Mouse (Mus musculus) embryonic facial prominence, embryonic 14.5 days (tissue): Measurements from ENCODE around the gene Thada. TPM values are rescaled to one million over a fixed set of nuclear protein-coding genes. Genes with fewer than 3 reads are reported as not detected.

Source experiments
- ATAC-seq: fragments of 200-750 bp; cut with Nextera tagmentation; 2 replicates; pipeline ENCODE4 v1.8.0; 2017; ENCODE audit warnings: low read depth, moderate number of reproducible peaks, moderate TSS enrichment
- DNase-seq: peaks from one replicate; pipeline ENCODE4 v3.0.0-alpha.2; 2015; ENCODE audit warnings: low spot score
- H3K27ac ChIP-seq: fragments of 300-500 bp; sonication (generic); replicated peaks from 2 replicates; pipeline ENCODE4 v1.5.1; 2014; ENCODE audit warnings: low read depth, mild to moderate bottlenecking, low read length, moderate library complexity
- H3K27me3 ChIP-seq: fragments of 300-500 bp; sonication (generic); replicated peaks from 2 replicates; pipeline ENCODE4 v1.6.1; 2014; ENCODE audit warnings: low read length; ENCODE audit not compliant: control insufficient read depth, insufficient read depth
- H3K36me3 ChIP-seq: fragments of 300-500 bp; sonication (generic); 2 replicates; pipeline ENCODE4 v1.6.1; 2014; ENCODE audit warnings: low read length, mixed read lengths; ENCODE audit not compliant: control insufficient read depth, insufficient read depth
- H3K4me1 ChIP-seq: fragments of 300-500 bp; sonication (generic); 2 replicates; pipeline ENCODE4 v1.6.1; 2014; ENCODE audit warnings: antibody characterized with exemption, low read length; ENCODE audit not compliant: control insufficient read depth, insufficient read depth
- H3K4me2 ChIP-seq: fragments of 300-500 bp; sonication (generic); 2 replicates; pipeline ENCODE4 v1.6.1; 2014; ENCODE audit warnings: low read depth, mild to moderate bottlenecking, low read length, moderate library complexity, mixed read lengths
- H3K4me3 ChIP-seq: fragments of 300-500 bp; sonication (generic); 2 replicates; pipeline ENCODE4 v1.5.1; 2014; ENCODE audit warnings: low read depth, mild to moderate bottlenecking, low read length
- H3K9ac ChIP-seq: fragments of 300-500 bp; sonication (generic); 2 replicates; pipeline ENCODE4 v1.6.1; 2014; ENCODE audit warnings: low read depth, mild to moderate bottlenecking, low read length, moderate library complexity, mixed read lengths
- H3K9me3 ChIP-seq: fragments of 300-500 bp; sonication (generic); 2 replicates; pipeline ENCODE4 v1.6.1; 2016; ENCODE audit warnings: low read length; ENCODE audit not compliant: control insufficient read depth
- WGBS: fragments of 180-500 bp; shearing (Covaris S2); extraction: QIAGEN DNeasy Blood & Tissue Kit; methylation state at CpG from one replicate; pipeline ENCODE4 v1.1.7; 2014; 5-methylcytosine and 5-hydroxymethylcytosine counted together
- polyA plus RNA-seq: library from polyadenylated mRNA; unstranded; fragments of >200 nt; fragmentation: Nextera tagmentation; extraction: Ambion mirVana; gene quantifications from 2 replicates; pipeline ENCODE4 v1.2.1, GENCODE M21; 2014

Gene Thada
- polyA plus RNA-seq, 1 experiment from 2014 or later = 6.2 TPM

DNA sequence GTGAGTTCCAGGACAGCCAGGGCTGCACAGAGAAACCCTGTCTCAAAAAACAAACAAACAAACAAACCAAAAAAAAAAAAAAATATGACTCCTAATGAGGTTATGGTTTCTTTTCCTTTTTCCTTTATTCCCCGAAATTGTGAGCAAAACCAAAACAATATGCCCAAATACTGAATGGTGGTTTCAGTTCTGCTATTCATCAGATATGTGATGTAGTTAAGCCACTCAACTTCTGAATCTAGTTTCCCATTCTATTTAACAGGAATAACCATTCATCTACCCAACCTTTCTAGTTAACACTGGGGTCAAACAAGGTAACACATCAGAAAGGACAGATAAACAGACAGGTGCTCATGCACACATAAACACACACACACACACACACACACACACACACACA is 105.0 kb downstream of the Thada start:
- peaks cover 21% of the 10 kb centered on the region for H3K4me1 ChIP-seq
- ATAC-seq = no peak
- no peaks in the 10 kb centered on the region for H3K27me3 ChIP-seq
- no peak overlapping the region for H3K4me3 ChIP-seq
- H3K9me3 ChIP-seq = no peaks in the 10 kb centered on the region
- H3K9ac ChIP-seq = no peak overlapping the region
- no peak overlapping the region for H3K27ac ChIP-seq
- DNase-seq = no peak
- peaks cover 5% of the 10 kb centered on the region; the same call in 1 of the 2 replicates for H3K36me3 ChIP-seq
- H3K4me2 ChIP-seq = no peak overlapping the region
- 85% methylated on average over 1 of the region's 1 CpGs for WGBS

GRCm38 (mm10) chr17:84359810-84360209 is 106.2 kb downstream of the Thada start:
- H3K9me3 ChIP-seq = no peaks in the 10 kb centered on the region
- peaks cover 10% of the 10 kb centered on the region for H3K4me1 ChIP-seq
- H3K27ac ChIP-seq = no peak overlapping the region
- 84% methylated on average over 7 of the region's 7 CpGs for WGBS
- no peak overlapping the region for H3K9ac ChIP-seq
- ATAC-seq = no peak
- H3K4me3 ChIP-seq = no peak overlapping the region
- H3K4me2 ChIP-seq = no peak overlapping the region
- peaks cover 13% of the 10 kb centered on the region; the same call in 1 of the 2 replicates for H3K36me3 ChIP-seq
- no peaks in the 10 kb centered on the region for H3K27me3 ChIP-seq
- no peak for DNase-seq

GRCm38 (mm10) chr17:84358951-84359644 is 106.9 kb downstream of the Thada start:
- peaks cover 3% of the 10 kb centered on the region for H3K4me1 ChIP-seq
- ATAC-seq = no peak
- peaks cover 14% of the 10 kb centered on the region; the same call in 1 of the 2 replicates for H3K36me3 ChIP-seq
- H3K4me3 ChIP-seq = no peak overlapping the region
- H3K27me3 ChIP-seq = no peaks in the 10 kb centered on the region
- no peak overlapping the region for H3K9ac ChIP-seq
- no peak overlapping the region for H3K4me2 ChIP-seq
- H3K27ac ChIP-seq = no peak overlapping the region
- no peak for DNase-seq
- 90% methylated on average over 10 of the region's 10 CpGs for WGBS
- H3K9me3 ChIP-seq = no peaks in the 10 kb centered on the region

DNA sequence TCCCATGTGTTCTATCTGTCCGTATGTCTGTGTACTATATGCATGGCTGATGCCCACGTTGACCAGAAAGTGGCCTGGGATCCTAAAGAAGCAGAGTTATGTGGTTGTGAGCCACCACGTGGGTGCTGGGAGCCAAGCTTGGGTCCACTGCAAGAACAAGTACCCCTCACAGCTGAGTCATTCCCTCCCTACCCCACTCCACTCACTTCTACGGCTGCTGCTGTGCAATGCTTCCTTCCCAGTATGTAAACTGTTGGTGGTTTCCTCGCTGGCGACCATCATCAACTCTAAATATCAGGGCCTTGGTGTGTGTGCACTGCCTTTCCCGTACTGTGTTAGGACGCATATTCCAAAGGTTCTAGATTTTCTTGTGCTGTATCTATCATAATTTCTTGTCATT is 108.2 kb downstream of the Thada start:
- no peak overlapping the region for H3K4me3 ChIP-seq
- H3K27me3 ChIP-seq = no peaks in the 10 kb centered on the region
- H3K36me3 ChIP-seq = peaks cover 14% of the 10 kb centered on the region; the same call in 1 of the 2 replicates
- DNase-seq = no peak
- no peak overlapping the region for H3K4me2 ChIP-seq
- H3K27ac ChIP-seq = no peak overlapping the region
- no peak for ATAC-seq
- peaks cover 13% of the 10 kb centered on the region for H3K4me1 ChIP-seq
- H3K9ac ChIP-seq = no peak overlapping the region
- no peaks in the 10 kb centered on the region for H3K9me3 ChIP-seq
- 81% methylated on average over 8 of the region's 8 CpGs for WGBS

DNA sequence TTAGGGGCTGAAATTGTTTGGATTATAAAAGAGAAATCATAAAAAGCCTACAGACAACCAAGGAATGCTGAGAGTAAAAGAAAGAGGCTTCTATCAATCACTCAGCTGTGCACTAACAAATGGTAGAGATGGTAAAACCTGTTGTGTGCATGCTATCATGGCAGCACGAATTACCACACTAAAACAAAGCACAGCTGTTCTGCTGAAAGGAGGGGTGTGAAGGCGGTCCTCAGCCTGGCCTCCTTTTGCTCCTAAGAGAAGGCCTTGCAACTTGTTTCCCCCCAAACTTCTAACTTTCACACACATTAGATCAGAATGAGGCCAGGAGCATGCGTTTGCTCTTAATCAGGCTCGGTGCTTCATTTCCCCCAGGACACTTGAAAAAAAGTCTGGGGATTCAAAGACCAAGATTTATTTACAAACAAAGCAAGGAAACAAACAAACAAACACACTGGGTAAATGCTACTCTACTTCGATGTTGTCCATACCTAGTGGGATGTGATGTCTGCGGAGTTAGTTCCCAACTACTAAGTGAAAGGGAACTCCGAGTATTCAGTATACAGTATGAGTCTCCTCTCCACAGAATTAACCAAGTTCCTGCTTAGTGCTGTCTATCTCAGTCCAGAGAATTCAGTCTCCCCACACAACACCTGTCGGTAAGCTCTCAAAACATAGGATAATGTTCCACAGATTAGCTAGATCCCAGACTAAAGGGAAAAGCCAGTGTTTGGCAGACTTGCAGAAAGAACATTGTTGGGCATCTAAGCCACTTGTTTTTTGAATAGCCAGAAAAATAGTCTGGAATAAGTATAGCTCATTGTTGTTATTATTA is 109.7 kb downstream of the Thada start:
- Histone ChIP-seq H3K4me3 (no peak overlapping the region), H3K9me3 (no peaks in the 10 kb centered on the region), H3K27me3 (no peaks in the 10 kb centered on the region), H3K4me2 (no peak overlapping the region), H3K9ac (no peak overlapping the region), H3K4me1 (peaks cover 26% of the 10 kb centered on the region), H3K36me3 (peaks cover 14% of the 10 kb centered on the region; the same call in 1 of the 2 replicates), H3K27ac (no peak overlapping the region; the same call in 1 of the 2 replicates)
- 79% methylated on average over 8 of the region's 8 CpGs for WGBS
- DNase-seq = peak; percentile 54
- ATAC-seq = peak; percentile 65

GRCm38 (mm10) chr17:84355006-84355405 is 111.0 kb downstream of the Thada start:
- 97% methylated on average over 3 of the region's 3 CpGs for WGBS
- H3K9ac ChIP-seq = no peak overlapping the region

DNA sequence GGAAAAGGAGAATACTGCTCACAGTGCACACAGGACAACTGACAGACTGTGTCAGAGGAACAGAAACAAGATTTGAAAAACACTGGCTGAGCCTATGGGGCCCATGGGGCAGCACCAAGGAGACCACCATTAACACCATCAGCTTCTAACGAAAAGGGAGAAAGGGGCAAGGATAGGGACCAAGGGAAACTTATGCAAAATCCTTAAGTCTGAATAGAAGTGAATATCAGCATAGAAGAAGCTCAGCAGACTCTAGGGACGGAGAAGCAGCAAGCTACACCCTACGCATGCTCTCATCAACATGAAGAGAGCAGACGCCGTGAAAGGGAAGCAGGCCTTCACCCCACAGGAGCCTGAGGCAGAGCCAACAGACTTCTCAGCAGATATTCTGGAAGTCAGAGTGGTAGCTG is 112.1 kb downstream of the Thada start:
- Histone ChIP-seq H3K9me3 (no peaks in the 10 kb centered on the region), H3K36me3 (peaks cover 16% of the 10 kb centered on the region; the same call in 1 of the 2 replicates), H3K4me3 (no peak overlapping the region), H3K27ac (peak overlapping the region; percentile 52; the same call in 1 of the 2 replicates), H3K27me3 (no peaks in the 10 kb centered on the region), H3K4me2 (no peak overlapping the region), H3K4me1 (peaks cover 26% of the 10 kb centered on the region), H3K9ac (no peak overlapping the region)
- no peak for DNase-seq
- WGBS = 77% methylated on average over 5 of the region's 5 CpGs
- no peak for ATAC-seq

More at GRCm38 (mm10) chr17:84355006-84355405, 111.0 kb downstream of the Thada start:
- H3K36me3 ChIP-seq = peaks cover 14% of the 10 kb centered on the region; the same call in 1 of the 2 replicates
- no peak overlapping the region for H3K27ac ChIP-seq
- H3K4me2 ChIP-seq = no peak overlapping the region
- ATAC-seq = no peak
- H3K4me3 ChIP-seq = no peak overlapping the region
- no peaks in the 10 kb centered on the region for H3K27me3 ChIP-seq
- H3K9me3 ChIP-seq = no peaks in the 10 kb centered on the region
- no peak for DNase-seq
- peaks cover 26% of the 10 kb centered on the region for H3K4me1 ChIP-seq

DNA sequence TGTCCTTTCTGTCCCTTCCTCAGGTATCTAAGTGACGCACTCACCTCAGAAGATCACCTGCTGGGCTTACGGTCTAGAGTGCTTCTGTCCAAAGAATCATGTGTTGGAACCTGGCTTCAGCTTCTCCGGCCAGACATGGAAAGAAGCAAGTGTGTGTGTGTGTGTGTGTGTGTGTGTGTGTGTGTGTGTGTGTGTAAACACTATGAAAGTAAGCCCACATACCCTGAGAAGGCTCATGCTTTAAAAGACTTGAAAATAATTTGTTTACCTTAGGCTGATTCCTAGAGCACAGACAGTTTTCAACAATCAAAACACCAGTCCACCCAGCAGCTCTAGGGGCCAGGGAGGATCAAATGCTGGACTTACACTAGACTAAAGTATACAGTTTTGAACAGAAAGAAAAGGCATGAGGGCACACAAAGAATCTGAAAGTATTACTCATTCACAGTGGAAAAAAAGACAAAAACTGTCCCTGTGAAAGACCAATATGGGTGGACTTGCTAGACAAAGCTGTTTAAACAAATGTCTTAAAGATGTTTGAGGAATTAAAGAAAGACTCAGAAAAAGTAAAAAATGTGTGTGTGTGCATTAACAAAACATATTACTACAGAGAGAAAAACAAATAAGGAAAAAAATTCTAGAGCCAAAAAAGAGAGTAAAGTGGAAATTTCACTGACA is 112.6 kb downstream of the Thada start:
- DNase-seq (no peak), ATAC-seq (no peak)
- Histone ChIP-seq H3K27me3 (no peaks in the 10 kb centered on the region), H3K4me3 (no peak overlapping the region), H3K27ac (peak overlapping the region; percentile 52), H3K9ac (no peak overlapping the region), H3K4me1 (peaks cover 26% of the 10 kb centered on the region), H3K9me3 (no peaks in the 10 kb centered on the region), H3K36me3 (0 out of 2 replicates have a peak, but pooled peaks cover 17% of the 10 kb centered on the region), H3K4me2 (no peak overlapping the region)
- WGBS = 79% methylated on average over 3 of the region's 3 CpGs
